Mouse (Mus musculus) layer of hippocampus, postnatal 25 days (tissue): Measurements from ENCODE around the gene Atp1a4. TPM values are rescaled to one million over a fixed set of nuclear protein-coding genes. Genes with fewer than 3 reads are reported as not detected.

ENCODE experiments used
- DNase-seq, 2 experiments: peaks; one replicate each; pipeline ENCODE4 v3.0.0; 2022; ENCODE audit warnings: mixed read lengths in 2 of 2, low spot score in 1 of 2; ENCODE audit errors: extremely low spot score in 1 of 2
- total RNA-seq, 2 experiments: library from RNA; stranded (reverse); gene quantifications; 2 replicates each; pipeline ENCODE4 v1.2.3; 2021

The Atp1a4 gene
- not detected for total RNA-seq

- DNase-seq: no peak
These were observed at the start of gene Atp1a4 for GRCm38 (mm10) chr1:172258314-172258713. Gene Atp1a4 (minus strand): TSS chr1:172258414.

GRCm38 (mm10) chr1:172307936-172308335, 49.7 kb upstream of the Atp1a4 start:
- no peak for DNase-seq

- no peak for DNase-seq
These were observed 48.7 kb upstream of the Atp1a4 start for GRCm38 (mm10) chr1:172306885-172307284.

GRCm38 (mm10) chr1:172306196-172306595, 48.0 kb upstream of the Atp1a4 start:
- DNase-seq: no peak

GRCm38 (mm10) chr1:172305635-172306034, 47.4 kb upstream of the Atp1a4 start:
- no peak for DNase-seq

GRCm38 (mm10) chr1:172305153-172305552, 46.9 kb upstream of the Atp1a4 start:
- DNase-seq: no peak

GRCm38 (mm10) chr1:172304443-172304842, 46.2 kb upstream of the Atp1a4 start:
- no peak for DNase-seq

- no peak for DNase-seq
These were observed 44.6 kb upstream of the Atp1a4 start for GRCm38 (mm10) chr1:172302851-172303250.

GRCm38 (mm10) chr1:172302311-172302710, 44.1 kb upstream of the Atp1a4 start:
- no peak for DNase-seq

GRCm38 (mm10) chr1:172301180-172301579, 43.0 kb upstream of the Atp1a4 start:
- no peak for DNase-seq

GRCm38 (mm10) chr1:172300247-172300646, 42.0 kb upstream of the Atp1a4 start:
- no peak for DNase-seq

- DNase-seq: no peak
These were observed 41.3 kb upstream of the Atp1a4 start for GRCm38 (mm10) chr1:172299528-172299927.

GRCm38 (mm10) chr1:172297611-172298537, 39.7 kb upstream of the Atp1a4 start, which contains the start of gene Atp1a2:
Gene Atp1a2 (minus strand): TSS chr1:172298064.
- no peak for DNase-seq

- DNase-seq: no peak
These were observed 38.7 kb upstream of the Atp1a4 start for GRCm38 (mm10) chr1:172296816-172297510.

GRCm38 (mm10) chr1:172295751-172296197, 37.6 kb upstream of the Atp1a4 start:
- DNase-seq: no peak

GRCm38 (mm10) chr1:172293449-172293848, 35.2 kb upstream of the Atp1a4 start:
- no peak for DNase-seq

GRCm38 (mm10) chr1:172292880-172293279, 34.7 kb upstream of the Atp1a4 start:
- DNase-seq: no peak

- DNase-seq: no peak
These were observed 31.4 kb upstream of the Atp1a4 start for GRCm38 (mm10) chr1:172289617-172289946.

- DNase-seq: no peak
These were observed 30.8 kb upstream of the Atp1a4 start for GRCm38 (mm10) chr1:172288900-172289616.

GRCm38 (mm10) chr1:172286740-172287139, 28.5 kb upstream of the Atp1a4 start:
- DNase-seq: no peak

- DNase-seq: no peak
These were observed 26.0 kb upstream of the Atp1a4 start for GRCm38 (mm10) chr1:172284221-172284620.
